Mouse (Mus musculus): ENCODE data around the gene Kcnc3. TPM values are rescaled to one million over a fixed set of nuclear protein-coding genes. Genes with fewer than 3 reads are reported as not detected.

The Kcnc3 gene
- polyA plus RNA-seq, 1 experiment from 2014 or later = 0.24 TPM

DNA sequence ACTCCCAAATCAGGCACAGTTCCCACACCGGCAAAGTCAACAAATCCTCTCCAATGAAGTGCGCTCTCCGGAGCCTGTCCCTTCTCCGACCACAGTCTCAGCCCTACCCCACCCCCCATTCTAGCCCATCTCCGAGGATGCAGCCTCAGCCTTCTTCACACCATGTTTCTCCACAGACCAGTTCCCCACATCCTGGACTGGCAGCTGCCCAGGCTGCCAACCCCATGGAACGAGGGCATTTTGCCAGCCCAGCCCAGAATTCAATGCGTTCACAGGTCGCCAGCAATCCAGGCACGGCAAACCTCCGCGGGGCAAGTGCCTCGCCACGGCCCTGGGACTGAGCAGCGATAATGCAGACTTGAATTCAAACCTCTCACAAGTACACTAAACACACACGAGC is 55.5 kb downstream of the Kcnc3 start:
- 23% methylated on average over 15 of the region's 15 CpGs for WGBS
- H3K4me3 ChIP-seq = no peak overlapping the region
- DNase-seq (ENCODE audit: low spot score) = no peak
- H3K9me3 ChIP-seq = no peaks in the 10 kb centered on the region
- H3K4me1 ChIP-seq = 0 out of 2 replicates have a peak, but pooled peaks cover 2% of the 10 kb centered on the region
- H3K27me3 ChIP-seq (ENCODE audit: insufficient read depth, poor library complexity, severe bottlenecking) = peaks cover 48% of the 10 kb centered on the region
- no peaks in the 10 kb centered on the region for H3K36me3 ChIP-seq
- H3K27ac ChIP-seq = no peak overlapping the region

DNA sequence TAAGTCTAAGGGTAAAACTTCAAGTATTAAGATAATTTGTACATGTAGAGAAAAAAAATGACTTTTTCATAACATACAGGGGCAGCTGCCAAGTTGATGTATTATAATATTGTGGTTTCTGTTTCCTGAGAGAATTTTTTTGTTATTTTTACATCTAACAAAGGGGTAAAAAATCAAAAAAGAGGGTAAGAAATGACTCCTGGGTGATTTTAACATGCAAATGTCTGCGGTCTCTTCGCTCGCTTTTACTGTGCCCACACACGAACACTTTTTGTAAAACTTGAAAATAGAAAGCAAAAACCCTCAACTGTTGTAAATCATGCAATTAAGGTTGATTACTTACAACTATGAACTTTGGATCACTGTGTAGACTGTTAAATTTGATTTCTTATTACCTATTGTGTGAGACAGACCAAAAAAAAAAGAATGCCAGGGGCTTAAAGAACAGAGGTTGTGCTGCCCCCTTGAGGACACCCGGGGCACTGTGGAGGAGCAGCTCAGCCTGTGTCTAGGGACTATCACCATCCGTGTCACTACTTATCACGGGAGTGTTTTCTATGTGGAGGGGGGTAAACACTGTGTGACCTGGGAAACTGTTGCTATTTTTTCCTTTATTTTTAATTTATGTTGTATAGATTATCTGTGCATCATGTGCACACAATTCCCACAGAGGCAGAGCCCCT is 56.7 kb downstream of the Kcnc3 start:
- no peak for DNase-seq (ENCODE audit: low spot score)
- Histone ChIP-seq H3K36me3 (no peaks in the 10 kb centered on the region), H3K4me3 (no peak overlapping the region), H3K9me3 (no peaks in the 10 kb centered on the region), H3K4me1 (no peaks in the 10 kb centered on the region), H3K27me3 (ENCODE audit: insufficient read depth, poor library complexity, severe bottlenecking) (peaks cover 36% of the 10 kb centered on the region), H3K27ac (no peak overlapping the region)
- 55% methylated on average over 7 of the region's 7 CpGs for WGBS

DNA sequence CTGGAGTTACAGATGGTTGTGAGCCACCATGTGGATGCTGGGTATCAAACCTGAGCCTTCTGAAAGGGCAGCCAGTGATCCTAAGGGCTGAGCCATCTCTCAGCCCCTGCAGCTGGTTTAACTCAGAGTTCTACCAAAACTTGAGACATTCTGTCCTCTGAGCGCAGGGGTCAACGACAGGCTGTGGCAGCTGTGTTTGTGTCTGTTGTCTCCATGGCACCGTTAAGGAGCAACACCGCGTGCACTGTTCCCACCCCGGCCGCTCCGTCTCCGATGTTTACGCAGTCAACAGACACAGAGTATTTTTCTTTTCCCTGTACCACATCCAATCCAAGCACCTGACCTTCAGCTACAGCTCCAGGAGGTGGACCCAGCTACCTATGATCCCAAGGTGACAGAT is 57.3 kb downstream of the Kcnc3 start:
- no peaks in the 10 kb centered on the region for H3K4me1 ChIP-seq
- no peaks in the 10 kb centered on the region for H3K36me3 ChIP-seq
- H3K4me3 ChIP-seq = no peak overlapping the region
- peaks cover 34% of the 10 kb centered on the region for H3K27me3 ChIP-seq (ENCODE audit: insufficient read depth, poor library complexity, severe bottlenecking)
- 58% methylated on average over 10 of the region's 10 CpGs for WGBS
- no peak for DNase-seq (ENCODE audit: low spot score)
- H3K27ac ChIP-seq = no peak overlapping the region
- H3K9me3 ChIP-seq = no peaks in the 10 kb centered on the region

DNA sequence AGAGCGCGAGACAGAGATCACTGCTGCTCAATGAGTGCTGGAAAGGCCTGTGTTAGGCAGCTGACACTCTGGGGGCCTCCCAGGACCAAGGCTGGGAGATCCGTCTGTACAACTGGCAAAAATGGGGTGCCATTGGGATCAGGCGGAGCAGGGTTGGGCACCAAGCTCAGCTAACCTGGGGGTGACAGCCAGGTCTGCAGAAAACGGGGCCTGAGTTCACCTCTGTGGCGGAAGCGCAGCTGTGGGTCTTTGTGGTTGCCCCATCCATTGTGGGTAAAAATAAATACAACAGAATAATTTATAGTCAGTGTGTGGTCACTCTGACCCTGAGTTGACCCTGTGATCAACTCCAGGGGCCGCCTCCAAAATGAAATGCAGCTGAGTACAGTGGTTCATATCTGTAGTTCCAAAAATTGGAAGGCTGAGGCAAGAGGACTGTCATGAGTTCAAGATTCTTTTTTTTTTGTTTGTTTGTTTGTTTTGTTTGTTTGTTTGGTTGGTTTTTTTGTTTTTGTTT is 58.7 kb downstream of the Kcnc3 start:
- no peaks in the 10 kb centered on the region for H3K4me1 ChIP-seq
- no peak overlapping the region for H3K27ac ChIP-seq
- H3K9me3 ChIP-seq = no peaks in the 10 kb centered on the region
- WGBS = 58% methylated on average over 8 of the region's 8 CpGs
- no peaks in the 10 kb centered on the region for H3K36me3 ChIP-seq
- peaks cover 20% of the 10 kb centered on the region for H3K27me3 ChIP-seq (ENCODE audit: insufficient read depth, poor library complexity, severe bottlenecking)
- DNase-seq (ENCODE audit: low spot score) = no peak
- no peak overlapping the region for H3K4me3 ChIP-seq

DNA sequence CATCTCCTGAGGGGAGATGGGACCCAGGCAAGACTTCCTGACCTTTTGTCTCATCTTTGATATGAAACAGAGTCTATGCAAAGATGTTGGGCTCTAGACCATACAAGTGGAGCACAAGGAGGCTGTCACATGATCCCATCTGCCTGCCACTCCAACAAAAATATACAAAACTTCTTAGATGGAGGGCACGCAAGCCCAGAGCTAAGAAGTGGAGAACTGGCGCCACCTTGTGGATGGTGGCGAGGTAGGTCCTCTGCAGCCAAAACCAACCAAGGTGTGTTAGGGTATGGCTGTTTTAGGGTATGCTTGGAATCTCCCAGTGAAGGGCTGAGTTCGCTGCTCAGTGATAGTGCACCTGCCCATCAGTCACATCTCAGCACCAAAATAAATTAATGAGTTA is 59.5 kb downstream of the Kcnc3 start:
- Histone ChIP-seq H3K27me3 (ENCODE audit: insufficient read depth, poor library complexity, severe bottlenecking) (peaks cover 12% of the 10 kb centered on the region), H3K4me1 (no peaks in the 10 kb centered on the region), H3K36me3 (no peaks in the 10 kb centered on the region), H3K27ac (no peak overlapping the region), H3K9me3 (no peaks in the 10 kb centered on the region), H3K4me3 (no peak overlapping the region)
- no peak for DNase-seq (ENCODE audit: low spot score)
- WGBS = 17% methylated on average over 4 of the region's 4 CpGs

DNA sequence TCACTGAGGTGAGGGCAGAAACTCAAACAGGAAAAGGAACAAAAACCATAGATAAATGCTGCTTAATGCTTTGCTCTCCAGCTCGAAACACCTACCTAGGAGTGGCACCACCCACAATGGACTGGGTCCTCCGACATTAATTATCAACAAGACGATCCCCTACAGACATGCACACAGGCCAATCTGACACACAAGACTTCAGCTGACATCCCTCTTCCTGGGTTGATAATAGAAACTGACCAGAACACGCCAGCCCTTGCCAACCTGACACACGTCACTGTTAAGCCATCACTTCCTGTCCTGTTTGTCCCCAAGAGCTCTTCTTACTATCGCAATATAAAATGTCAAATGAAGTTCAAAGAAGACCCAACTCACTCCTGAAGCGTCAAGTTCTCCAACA is 61.0 kb downstream of the Kcnc3 start:
- no peaks in the 10 kb centered on the region for H3K4me1 ChIP-seq
- no peak overlapping the region for H3K4me3 ChIP-seq
- H3K27ac ChIP-seq = no peak overlapping the region
- H3K27me3 ChIP-seq (ENCODE audit: insufficient read depth, poor library complexity, severe bottlenecking) = no peaks in the 10 kb centered on the region
- DNase-seq (ENCODE audit: low spot score) = no peak
- no peaks in the 10 kb centered on the region for H3K36me3 ChIP-seq
- 65% methylated on average over 7 of the region's 7 CpGs for WGBS
- H3K9me3 ChIP-seq = no peaks in the 10 kb centered on the region

DNA sequence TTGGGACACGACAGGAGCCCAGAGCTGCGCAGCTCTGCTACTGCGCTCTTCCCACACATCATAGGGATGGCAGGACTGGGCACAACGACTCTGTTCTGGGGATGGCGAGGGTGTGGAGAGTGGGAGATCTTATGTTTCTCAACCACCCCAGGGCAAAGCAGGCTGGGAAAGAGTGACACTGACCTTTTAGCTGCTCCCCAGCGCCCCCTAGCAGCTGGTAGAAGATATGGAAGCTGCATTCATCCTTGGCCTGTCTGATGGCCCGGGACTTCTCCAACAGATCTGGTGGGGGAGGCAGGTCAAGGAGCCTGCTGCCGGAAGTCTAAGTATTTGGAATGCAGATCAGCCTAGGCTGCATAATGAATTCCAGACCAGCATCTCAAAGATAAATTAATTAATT is 63.3 kb downstream of the Kcnc3 start:
- 55% methylated on average over 8 of the region's 8 CpGs for WGBS
- Histone ChIP-seq H3K9me3 (no peaks in the 10 kb centered on the region), H3K27ac (no peak overlapping the region), H3K4me3 (no peak overlapping the region), H3K27me3 (ENCODE audit: insufficient read depth, poor library complexity, severe bottlenecking) (no peaks in the 10 kb centered on the region; the same call in 1 of the 2 replicates), H3K36me3 (no peaks in the 10 kb centered on the region), H3K4me1 (no peaks in the 10 kb centered on the region)
- no peak for DNase-seq (ENCODE audit: low spot score)

Other genes starting within 250 kb of the Kcnc3 start
- 0.74 and 0.78 TPM in 2 replicates for gene Syt3, start 206.6 kb upstream of the Kcnc3 start, polyA plus RNA-seq (2016; fragmentation: Nextera tagmentation; extraction: Ambion mirVana)
- gene 1700008O03Rik, start 204.8 kb upstream of the Kcnc3 start, polyA plus RNA-seq (2016; fragmentation: Nextera tagmentation; extraction: Ambion mirVana) = 0.49 and 0.83 TPM in 2 replicates
- 1.2 and 1.7 TPM in 2 replicates for gene Lrrc4b, start 161.6 kb upstream of the Kcnc3 start, polyA plus RNA-seq (2016; fragmentation: Nextera tagmentation; extraction: Ambion mirVana)
- gene Aspdh, start 125.3 kb upstream of the Kcnc3 start, polyA plus RNA-seq (2016; fragmentation: Nextera tagmentation; extraction: Ambion mirVana) = 0.83 and 1.8 TPM in 2 replicates
- gene Josd2, start 122.7 kb upstream of the Kcnc3 start, polyA plus RNA-seq (2016; fragmentation: Nextera tagmentation; extraction: Ambion mirVana) = 158 and 196 TPM in 2 replicates
- 92.2 and 95.7 TPM in 2 replicates for gene Emc10, start 94.1 kb upstream of the Kcnc3 start, polyA plus RNA-seq (2016; fragmentation: Nextera tagmentation; extraction: Ambion mirVana)
- 9.3 and 11.1 TPM in 2 replicates for gene Fam71e1, start 94.1 kb upstream of the Kcnc3 start, polyA plus RNA-seq (2016; fragmentation: Nextera tagmentation; extraction: Ambion mirVana)
- gene Mybpc2, start 66.0 kb upstream of the Kcnc3 start, polyA plus RNA-seq (2016; fragmentation: Nextera tagmentation; extraction: Ambion mirVana) = 0.21 TPM in 2 replicates
- gene Spib, start 58.6 kb upstream of the Kcnc3 start, polyA plus RNA-seq (2016; fragmentation: Nextera tagmentation; extraction: Ambion mirVana) = 0.12 and 0.15 TPM in 2 replicates
- 96.8 and 101 TPM in 2 replicates for gene Pold1, start 41.8 kb upstream of the Kcnc3 start, polyA plus RNA-seq (2016; fragmentation: Nextera tagmentation; extraction: Ambion mirVana)
- gene Nr1h2, start 36.7 kb upstream of the Kcnc3 start, polyA plus RNA-seq (2016; fragmentation: Nextera tagmentation; extraction: Ambion mirVana) = 59.9 and 65.3 TPM in 2 replicates
- gene Napsa, start 18.3 kb upstream of the Kcnc3 start, polyA plus RNA-seq (2016; fragmentation: Nextera tagmentation; extraction: Ambion mirVana) = 0.64 TPM in 1 of 2 replicates, not detected in the other
- gene Myh14, start 80.2 kb downstream of the Kcnc3 start, polyA plus RNA-seq (2016; fragmentation: Nextera tagmentation; extraction: Ambion mirVana) = 0.68 and 2.4 TPM in 2 replicates
- gene Izumo2, start 118.1 kb downstream of the Kcnc3 start, polyA plus RNA-seq (2016; fragmentation: Nextera tagmentation; extraction: Ambion mirVana) = not detected in 2 replicates
- gene Vrk3, start 157.7 kb downstream of the Kcnc3 start, polyA plus RNA-seq (2016; fragmentation: Nextera tagmentation; extraction: Ambion mirVana) = 34.0 and 35.5 TPM in 2 replicates
- 1.8 TPM in 2 replicates for gene Zfp473, start 160.4 kb downstream of the Kcnc3 start, polyA plus RNA-seq (2016; fragmentation: Nextera tagmentation; extraction: Ambion mirVana)
- gene Nup62, start 225.4 kb downstream of the Kcnc3 start, polyA plus RNA-seq (2016; fragmentation: Nextera tagmentation; extraction: Ambion mirVana) = 128 and 132 TPM in 2 replicates
- gene Il4i1, start 225.7 kb downstream of the Kcnc3 start, polyA plus RNA-seq (2016; fragmentation: Nextera tagmentation; extraction: Ambion mirVana) = 0.41 and 1.3 TPM in 2 replicates
- gene Atf5, start 226.0 kb downstream of the Kcnc3 start, polyA plus RNA-seq (2016; fragmentation: Nextera tagmentation; extraction: Ambion mirVana) = 1.7 and 3.3 TPM in 2 replicates

All from heart, embryonic 10.5 days (tissue).